Mouse (Mus musculus) hindbrain, postnatal 0 days (tissue): ENCODE results near the gene Pbld1. TPM values are rescaled to one million over a fixed set of nuclear protein-coding genes. Genes with fewer than 3 reads are reported as not detected.

Source experiments
- ATAC-seq: fragments of 200-750 bp; cut with Nextera tagmentation; 2 replicates; pipeline ENCODE4 v1.8.0; 2017; ENCODE audit warnings: mild to moderate bottlenecking, moderate TSS enrichment, moderate library complexity
- DNase-seq: peaks from one replicate; pipeline ENCODE4 v3.0.0-alpha.2; 2015; ENCODE audit warnings: low spot score
- H3K27ac ChIP-seq: fragments of 300-500 bp; sonication (generic); 2 replicates; pipeline ENCODE4 v1.5.1; 2014; ENCODE audit warnings: mild to moderate bottlenecking
- H3K27me3 ChIP-seq: fragments of 300-500 bp; sonication (generic); 2 replicates; pipeline ENCODE4 v1.6.1; 2014; ENCODE audit warnings: low read length, mixed read lengths; ENCODE audit not compliant: insufficient read depth
- H3K36me3 ChIP-seq: fragments of 300-500 bp; sonication (generic); 2 replicates; pipeline ENCODE4 v1.6.1; 2014; ENCODE audit warnings: low read length, mixed read lengths; ENCODE audit not compliant: insufficient read depth
- H3K4me1 ChIP-seq: fragments of 300-500 bp; sonication (generic); 2 replicates; pipeline ENCODE4 v1.6.1; 2014; ENCODE audit warnings: antibody characterized with exemption, low read length, mixed read lengths; ENCODE audit not compliant: insufficient read depth
- H3K4me2 ChIP-seq: fragments of 300-500 bp; sonication (generic); 2 replicates; pipeline ENCODE4 v1.6.1; 2014; ENCODE audit warnings: low read depth, mild to moderate bottlenecking, low read length, moderate library complexity, mixed read lengths
- H3K4me3 ChIP-seq: fragments of 300-500 bp; sonication (generic); 2 replicates; pipeline ENCODE4 v1.5.1; 2014; ENCODE audit warnings: low read length
- H3K9ac ChIP-seq: fragments of 300-500 bp; sonication (generic); replicated peaks from 2 replicates; pipeline ENCODE4 v1.6.1; 2014; ENCODE audit warnings: mild to moderate bottlenecking, low read length, moderate library complexity, mixed read lengths
- H3K9me3 ChIP-seq: fragments of 300-500 bp; sonication (generic); 2 replicates; pipeline ENCODE4 v1.6.1; 2016; ENCODE audit warnings: low read length, mixed read lengths
- CTCF ChIP-seq: IDR thresholded peaks from 2 replicates; pipeline ENCODE4 v1.5.1; 2016; ENCODE audit warnings: antibody characterized with exemption, control low read depth, low read depth
- WGBS: fragments of 180-500 bp; shearing (Covaris S2); extraction: QIAGEN DNeasy Blood & Tissue Kit; methylation state at CpG from one replicate; pipeline ENCODE4 v1.1.7; 2014; 5-methylcytosine and 5-hydroxymethylcytosine counted together
- polyA plus RNA-seq: library from polyadenylated mRNA; unstranded; fragments of >200 nt; fragmentation: Nextera tagmentation; extraction: Ambion mirVana; gene quantifications from 2 replicates; pipeline ENCODE4 v1.2.1, GENCODE M21; 2015
- total RNA-seq: library from RNA; depleted of rRNA; stranded (reverse); fragments of >200 nt; gene quantifications from 2 replicates; pipeline ENCODE4 v1.2.3, GENCODE M21; 2014

Pbld1 gene
- total and polyA plus RNA-seq, 2 experiments from 2014 or later: 0.88 to 18.2 TPM

GRCm38 (mm10) chr10:63089758-63090571, 30.0 kb downstream of the Pbld1 start:
- no peak for TF ChIP-seq CTCF
- H3K4me1 ChIP-seq: peaks cover 4% of the 10 kb centered on the region; the same call in 1 of the 2 replicates
- no peaks in the 10 kb centered on the region for H3K9me3 ChIP-seq
- no peaks in the 10 kb centered on the region for H3K27me3 ChIP-seq
- no peaks in the 10 kb centered on the region for H3K36me3 ChIP-seq
- 5% methylated on average over 26 of the region's 26 CpGs for WGBS
- peak overlapping the region; percentile 59 for H3K4me2 ChIP-seq
- ATAC-seq: peak; percentile 65
- peak; percentile 60 for DNase-seq
- H3K4me3 ChIP-seq: peak overlapping the region; percentile 29
- H3K27ac ChIP-seq: no peak overlapping the region
- peak overlapping the region; percentile 43 for H3K9ac ChIP-seq

DNA sequence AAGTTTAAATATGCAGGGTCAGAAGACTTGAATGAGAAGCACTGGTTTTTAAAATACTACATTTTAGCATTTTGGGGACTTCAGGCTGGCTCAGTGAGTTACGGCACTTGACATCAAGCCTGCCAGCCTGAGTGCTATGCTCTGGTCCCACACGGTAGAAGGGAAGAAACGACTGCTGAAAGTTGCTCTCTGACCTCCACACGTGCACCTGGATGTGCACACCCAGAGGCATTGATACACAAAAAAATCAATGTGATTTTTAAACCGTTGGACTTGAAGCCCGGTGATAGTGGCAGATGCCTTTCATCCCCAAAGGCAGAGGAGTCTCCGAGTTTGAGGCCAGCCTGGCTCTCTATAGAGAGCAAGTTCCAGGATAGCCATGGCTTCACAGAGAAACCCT, 32.0 kb downstream of the Pbld1 start:
- TF ChIP-seq CTCF: no peak
- 75% methylated on average over 7 of the region's 7 CpGs for WGBS
- ATAC-seq: no peak
- Histone ChIP-seq H3K4me2 (no peak overlapping the region), H3K4me3 (no peak overlapping the region), H3K4me1 (peaks cover 4% of the 10 kb centered on the region; the same call in 1 of the 2 replicates), H3K27me3 (no peaks in the 10 kb centered on the region; the same call in 1 of the 2 replicates), H3K9ac (no peak overlapping the region), H3K36me3 (no peaks in the 10 kb centered on the region), H3K9me3 (no peaks in the 10 kb centered on the region), H3K27ac (no peak overlapping the region)
- DNase-seq: no peak

GRCm38 (mm10) chr10:63092616-63093550, 32.9 kb downstream of the Pbld1 start:
- Histone ChIP-seq H3K9me3 (no peaks in the 10 kb centered on the region), H3K4me2 (no peak overlapping the region), H3K9ac (no peak overlapping the region), H3K4me1 (peaks cover 4% of the 10 kb centered on the region; the same call in 1 of the 2 replicates), H3K27ac (no peak overlapping the region), H3K36me3 (no peaks in the 10 kb centered on the region), H3K27me3 (no peaks in the 10 kb centered on the region; the same call in 1 of the 2 replicates), H3K4me3 (no peak overlapping the region)
- no peak for TF ChIP-seq CTCF
- peak; percentile 9 for DNase-seq
- WGBS: 53% methylated on average over 10 of the region's 10 CpGs
- no peak for ATAC-seq

DNA sequence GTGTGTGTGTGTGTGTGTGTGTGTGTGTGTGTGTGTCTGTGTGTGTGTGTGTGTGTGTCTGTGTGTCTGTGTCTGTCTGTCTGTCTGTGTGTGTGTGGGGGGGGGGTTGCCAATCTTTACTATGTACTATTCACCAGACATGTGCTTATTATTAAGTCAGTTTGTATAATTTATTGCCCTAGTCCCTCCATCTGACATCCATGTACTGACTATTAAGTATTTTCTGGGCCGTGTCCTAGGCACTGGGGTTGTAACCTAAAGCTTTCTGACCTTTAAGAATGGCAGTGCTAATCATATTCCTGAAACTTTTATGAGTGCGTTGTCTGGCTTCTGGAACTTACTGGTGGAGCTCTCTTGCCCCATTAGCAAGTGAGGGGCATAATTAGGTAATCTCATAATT, 36.8 kb downstream of the Pbld1 start:
- H3K4me2 ChIP-seq: no peak overlapping the region
- TF ChIP-seq CTCF: no peak

DNA sequence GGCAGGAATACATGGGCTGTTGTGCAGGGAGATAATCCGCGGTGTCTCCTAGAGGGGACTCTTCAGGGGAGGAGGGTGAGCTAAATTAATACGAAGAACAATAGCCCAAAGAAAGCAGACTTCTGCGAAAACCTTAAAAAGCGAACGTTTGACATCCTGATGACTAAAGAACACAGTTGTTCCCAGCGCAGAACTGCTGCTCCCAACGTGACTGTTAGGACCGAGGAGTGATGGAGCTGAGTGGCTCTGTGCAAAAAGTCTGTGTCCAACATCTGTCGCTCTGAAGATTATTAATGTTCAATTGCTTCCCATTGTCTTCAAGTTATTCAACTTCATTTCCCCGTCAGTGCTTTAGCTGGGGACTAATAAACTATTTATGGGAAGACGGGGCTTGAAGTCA, 38.2 kb downstream of the Pbld1 start:
- Histone ChIP-seq H3K9ac (no peak overlapping the region), H3K27ac (no peak overlapping the region), H3K9me3 (no peaks in the 10 kb centered on the region), H3K27me3 (no peaks in the 10 kb centered on the region; the same call in 1 of the 2 replicates), H3K4me3 (no peak overlapping the region), H3K4me1 (no peaks in the 10 kb centered on the region), H3K36me3 (no peaks in the 10 kb centered on the region), H3K4me2 (no peak overlapping the region)
- DNase-seq (no peak), ATAC-seq (no peak)
- 53% methylated on average over 12 of the region's 12 CpGs for WGBS
- TF ChIP-seq CTCF: no peak

More for the DNA sequence above, 36.8 kb downstream of the Pbld1 start:
- Histone ChIP-seq H3K9me3 (no peaks in the 10 kb centered on the region), H3K27ac (no peak overlapping the region), H3K36me3 (no peaks in the 10 kb centered on the region), H3K27me3 (no peaks in the 10 kb centered on the region; the same call in 1 of the 2 replicates), H3K4me3 (no peak overlapping the region), H3K4me1 (no peaks in the 10 kb centered on the region), H3K9ac (no peak overlapping the region)
- DNase-seq (no peak), ATAC-seq (no peak)
- 75% methylated on average over 2 of the region's 2 CpGs for WGBS

- no peaks in the 10 kb centered on the region for H3K9me3 ChIP-seq
- H3K27ac ChIP-seq: peak within 1 kb of the TSS; percentile 71
- peak within 1 kb of the TSS; percentile 74 for H3K9ac ChIP-seq
- peak within 1 kb of the TSS; percentile 84 for H3K4me2 ChIP-seq
- DNase-seq: peak; percentile 8
- peak within 1 kb of the TSS; percentile 74 for H3K4me3 ChIP-seq
- H3K27me3 ChIP-seq: no peaks in the 10 kb centered on the region; the same call in 1 of the 2 replicates
- no peaks in the 10 kb centered on the region for H3K4me1 ChIP-seq
- ATAC-seq: peak; percentile 50; the same call in 1 of the 2 replicates
- TF ChIP-seq CTCF: no peak
- H3K36me3 ChIP-seq: no peaks in the 10 kb centered on the region
- WGBS: 7% methylated on average over 16 of the region's 16 CpGs
Observed at GRCm38 (mm10) chr10:63099521-63099920, 39.6 kb downstream of the Pbld1 start, which contains the start of gene Atoh7. TSS of gene Atoh7 (plus strand) at chr10:63099651.
